In genomic region chr15:62098791-62099660, GRCm38 (mm10) we compare ENCODE assay signal across 9 mouse cellular contexts.
DNase-seq lines count a peak whose midpoint lies in the region; ATAC-seq lines count a peak whose summit lies in the region.
"Had no signal": no experiment of that assay in that cellular context is flagged by ENCODE, and none has a peak within 500 bp of the region (broad histone marks: within the 10 kb centered on the region; RNA-seq: fewer than 3 reads in every experiment).

No protein-coding gene starts in this region.

- WGBS in embryonic facial prominence, embryonic 11.5 days = 55% methylated on average over 16 of the region's 16 CpGs
- WGBS in midbrain, embryonic 10.5 days = 49% methylated on average over 16 of the region's 16 CpGs

- no peak for ATAC-seq in embryonic facial prominence, embryonic 11.5 days (replicated peaks; ENCODE audit: insufficient number of reproducible peaks, low FRiP score, low TSS enrichment, low read depth)

- no peak overlapping the region for H3K4me3 ChIP-seq in embryonic facial prominence, embryonic 11.5 days (ENCODE audit: low read depth, low read length)
- H3K4me3 ChIP-seq in midbrain, embryonic 10.5 days = no peak overlapping the region
- H3K4me3 ChIP-seq: limb, embryonic 15.5 days had no signal

- no peak overlapping the region for H3K4me2 ChIP-seq in embryonic facial prominence, embryonic 11.5 days (ENCODE audit: low read depth, low read length)
- H3K4me2 ChIP-seq: limb, embryonic 15.5 days had no signal

- intact Hi-C loops in left cerebral cortex, postnatal 25 days (cut with DNase I) = no loop called here

- no peak overlapping the region for H3K27ac ChIP-seq in embryonic facial prominence, embryonic 11.5 days (replicated peaks; ENCODE audit: low read depth, low read length)
- H3K27ac ChIP-seq in midbrain, embryonic 10.5 days (replicated peaks) = no peak overlapping the region
- H3K27ac ChIP-seq: limb, embryonic 15.5 days had no signal

- H3K9ac ChIP-seq in embryonic facial prominence, embryonic 11.5 days (replicated peaks; ENCODE audit: low read length) = no peak overlapping the region
- H3K9ac ChIP-seq: limb, embryonic 15.5 days had no signal

- no peaks in the 10 kb centered on the region for H3K4me1 ChIP-seq in embryonic facial prominence, embryonic 11.5 days (ENCODE audit: control insufficient read depth, insufficient read depth, low read length)
- peaks cover 6% of the 10 kb centered on the region; the same call in 1 of the 2 replicates for H3K4me1 ChIP-seq in midbrain, embryonic 10.5 days

- no peaks in the 10 kb centered on the region for H3K36me3 ChIP-seq in embryonic facial prominence, embryonic 11.5 days (replicated peaks; ENCODE audit: control insufficient read depth, insufficient read depth, low read depth, low read length)
- no peaks in the 10 kb centered on the region for H3K36me3 ChIP-seq in midbrain, embryonic 10.5 days
- H3K36me3 ChIP-seq: limb, embryonic 15.5 days had no signal

- no peaks in the 10 kb centered on the region for H3K9me3 ChIP-seq in embryonic facial prominence, embryonic 11.5 days (replicated peaks; ENCODE audit: control insufficient read depth, low read length)
- peaks cover 9% of the 10 kb centered on the region; the same call in 1 of the 2 replicates for H3K9me3 ChIP-seq in midbrain, embryonic 10.5 days (replicated peaks)
- H3K9me3 ChIP-seq: limb, embryonic 15.5 days had no signal

- peak; percentile 14 for DNase-seq in embryo, embryonic 10 days (ENCODE audit: low spot score)
- no peak for DNase-seq in embryo, embryonic 9.5 days (ENCODE audit: extremely low spot score)
- DNase-seq in embryonic facial prominence, embryonic 11.5 days (ENCODE audit: low spot score) = peak; percentile 9
- peak; percentile 69 to 73 for DNase-seq in kidney, adult 8-10 months
- peak; percentile 27 to 53 for DNase-seq in lung, postnatal 4 days
- no peak for DNase-seq in midbrain, embryonic 10.5 days (ENCODE audit: low spot score)
- no peak for DNase-seq in left cerebral cortex, postnatal 25 days (ENCODE audit: low spot score in 2 of 2)
- no peak for DNase-seq in right cerebral cortex, postnatal 36 days (ENCODE audit: low spot score in 2 of 2)

- H3K27me3 ChIP-seq in embryonic facial prominence, embryonic 11.5 days (ENCODE audit: control insufficient read depth, insufficient read depth, low read length) = no peaks in the 10 kb centered on the region
- peaks cover 9% of the 10 kb centered on the region for H3K27me3 ChIP-seq in midbrain, embryonic 10.5 days (ENCODE audit: low read depth, poor library complexity, severe bottlenecking)
- H3K27me3 ChIP-seq: limb, embryonic 15.5 days had no signal

Comparison
In these comparisons a context has a peak if more than half of its experiments do, and no peak if none do; other contexts are left out.
1. DNase-seq: peak in embryo, embryonic 10 days (single experiment), embryonic facial prominence, embryonic 11.5 days (single experiment), kidney, adult 8-10 months (2 of 2) and lung, postnatal 4 days (2 of 2); none in embryo, embryonic 9.5 days (single experiment), midbrain, embryonic 10.5 days (single experiment), left cerebral cortex, postnatal 25 days (0 of 2) and right cerebral cortex, postnatal 36 days (0 of 2).